Mouse (Mus musculus) erythroblast, embryonic 14.5 days (primary cell): Measurements from ENCODE around the gene Wdr59. TPM values are rescaled to one million over a fixed set of nuclear protein-coding genes. Genes with fewer than 3 reads are reported as not detected.
A peak's percentile ranks its signal among the peaks of the same experiment; 100 is the strongest.

Experiments used
- H3K27me3 ChIP-seq: 2 replicates; pipeline ENCODE4 v1.6.1; 2012; ENCODE audit warnings: inconsistent platforms; ENCODE audit not compliant: control insufficient read depth
- H3K36me3 ChIP-seq: 2 replicates; pipeline ENCODE4 v1.6.1; 2012; ENCODE audit warnings: mild to moderate bottlenecking, inconsistent platforms; ENCODE audit not compliant: control insufficient read depth
- H3K4me1 ChIP-seq: 2 replicates; pipeline ENCODE4 v1.6.1; 2012; ENCODE audit warnings: inconsistent platforms; ENCODE audit not compliant: control insufficient read depth
- H3K4me3 ChIP-seq: replicated peaks from 2 replicates; pipeline ENCODE3; 2012; ENCODE audit warnings: moderate library complexity, mild to moderate bottlenecking, inconsistent platforms
- H3K9me3 ChIP-seq: 2 replicates; pipeline ENCODE4 v1.6.1; 2012; ENCODE audit warnings: low read length, inconsistent platforms, mixed read lengths; ENCODE audit not compliant: control insufficient read depth
- GATA1 ChIP-seq: IDR thresholded peaks from 2 replicates; pipeline ENCODE4 v1.6.1; 2012; ENCODE audit warnings: low read length, inconsistent platforms, mixed read lengths
- TAL1 ChIP-seq: IDR thresholded peaks from 3 replicates; pipeline ENCODE4 v1.6.1; 2012; ENCODE audit warnings: low read length, inconsistent platforms, mixed read lengths
- polyA plus RNA-seq: library from polyadenylated mRNA; stranded (reverse); fragments of >175 nt; gene quantifications from 2 replicates; pipeline ENCODE4 v1.2.3, GENCODE M21; 2012

The Wdr59 gene
- polyA plus RNA-seq, 1 experiment = 0.08 TPM

DNA sequence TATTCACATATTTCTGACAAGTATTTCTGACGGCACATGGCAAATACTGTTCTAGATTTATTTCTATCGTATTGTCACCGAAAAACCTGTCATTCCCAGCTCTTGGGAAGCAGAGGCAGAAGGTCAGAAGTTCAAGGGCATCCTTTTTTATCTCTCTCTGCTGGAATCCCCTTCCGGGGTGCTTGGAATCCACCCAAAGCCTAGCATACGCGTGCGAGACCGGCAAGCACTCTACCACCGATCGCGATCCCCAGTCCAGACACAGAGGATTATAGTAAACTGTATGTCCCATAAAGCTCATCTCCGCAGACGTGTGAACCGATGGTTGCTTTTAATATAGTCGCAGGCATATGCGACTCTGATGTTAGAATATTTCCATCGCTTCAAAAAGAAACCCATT, 9.7 kb upstream of the Wdr59 start:
- no peaks in the 10 kb centered on the region for H3K36me3 ChIP-seq
- H3K4me1 ChIP-seq = peaks cover 7% of the 10 kb centered on the region
- no peaks in the 10 kb centered on the region for H3K9me3 ChIP-seq
- TF ChIP-seq TAL1 (no peak), GATA1 (no peak)
- H3K4me3 ChIP-seq = no peak overlapping the region
- H3K27me3 ChIP-seq = peaks cover 3% of the 10 kb centered on the region

DNA sequence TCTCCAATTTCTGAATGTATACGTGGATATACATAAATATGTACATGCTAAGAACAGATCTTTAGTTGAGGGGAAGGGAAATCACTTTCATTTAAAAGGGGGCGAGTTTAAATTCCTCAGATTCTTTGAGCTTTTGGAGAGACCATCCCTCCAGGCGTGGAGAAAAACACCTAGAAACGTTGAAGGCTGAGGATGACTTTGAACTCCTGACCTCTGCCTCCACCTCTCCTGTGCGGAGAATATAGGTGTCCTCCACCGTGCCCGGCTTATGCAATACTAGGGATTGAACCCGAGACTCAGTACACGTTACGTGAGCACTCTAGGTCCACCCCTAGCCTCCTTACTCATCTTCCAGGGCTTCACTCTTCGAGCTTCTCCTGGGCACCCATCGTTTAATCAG, 9.3 kb upstream of the Wdr59 start:
- Histone ChIP-seq H3K4me3 (no peak overlapping the region), H3K4me1 (peaks cover 3% of the 10 kb centered on the region), H3K9me3 (no peaks in the 10 kb centered on the region), H3K27me3 (no peaks in the 10 kb centered on the region; the same call in 1 of the 2 replicates), H3K36me3 (no peaks in the 10 kb centered on the region)
- TF ChIP-seq TAL1 = no peak
- TF ChIP-seq GATA1 = no peak

DNA sequence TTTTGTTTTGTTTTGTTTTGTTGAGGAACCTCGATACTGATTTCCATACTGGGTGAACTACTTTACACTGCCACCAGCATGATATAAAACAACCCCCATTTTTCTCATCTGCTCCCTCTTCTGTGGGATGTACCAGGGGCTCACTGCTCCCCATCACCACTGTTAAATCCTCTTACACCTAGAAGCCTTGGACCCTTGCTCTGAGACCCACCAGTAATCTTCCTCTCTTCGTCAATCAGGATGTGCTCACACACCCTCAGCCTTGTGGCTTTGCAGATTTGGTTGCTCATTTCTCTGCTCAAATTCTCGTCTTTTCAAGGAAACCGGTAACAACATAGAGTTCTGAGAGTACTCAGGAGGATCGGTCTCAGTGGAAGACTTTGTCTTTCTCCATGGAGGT, 6.2 kb upstream of the Wdr59 start:
- Histone ChIP-seq H3K27me3 (no peaks in the 10 kb centered on the region; the same call in 1 of the 2 replicates), H3K4me3 (no peak overlapping the region), H3K4me1 (no peaks in the 10 kb centered on the region; the same call in none of the 2 replicates), H3K36me3 (no peaks in the 10 kb centered on the region), H3K9me3 (no peaks in the 10 kb centered on the region)
- TF ChIP-seq TAL1 (no peak), GATA1 (no peak)

DNA sequence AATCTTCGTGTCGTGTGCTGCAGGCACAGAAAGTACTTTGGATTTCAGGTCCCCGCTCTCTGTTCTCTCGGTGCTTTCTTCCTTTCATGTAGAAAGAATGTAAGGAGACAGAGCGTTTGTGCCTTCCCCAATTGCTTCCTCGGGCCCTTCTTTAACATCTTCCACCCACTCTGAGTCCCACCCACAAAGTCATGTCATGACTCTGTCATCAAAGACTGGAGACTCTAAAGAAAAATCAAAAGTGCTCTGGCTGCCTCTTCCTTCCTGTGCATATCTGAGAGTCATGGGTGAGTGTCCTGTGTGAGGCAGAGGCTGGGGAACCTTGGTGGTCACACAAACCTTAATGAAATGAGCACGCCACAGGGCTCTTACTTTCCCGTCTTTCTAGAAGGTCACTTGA, 5.3 kb upstream of the Wdr59 start:
- H3K4me3 ChIP-seq = no peak overlapping the region
- no peaks in the 10 kb centered on the region for H3K36me3 ChIP-seq
- H3K4me1 ChIP-seq = peaks cover 4% of the 10 kb centered on the region
- no peaks in the 10 kb centered on the region for H3K9me3 ChIP-seq
- TF ChIP-seq TAL1 = no peak
- no peak for TF ChIP-seq GATA1
- no peaks in the 10 kb centered on the region; the same call in 1 of the 2 replicates for H3K27me3 ChIP-seq

DNA sequence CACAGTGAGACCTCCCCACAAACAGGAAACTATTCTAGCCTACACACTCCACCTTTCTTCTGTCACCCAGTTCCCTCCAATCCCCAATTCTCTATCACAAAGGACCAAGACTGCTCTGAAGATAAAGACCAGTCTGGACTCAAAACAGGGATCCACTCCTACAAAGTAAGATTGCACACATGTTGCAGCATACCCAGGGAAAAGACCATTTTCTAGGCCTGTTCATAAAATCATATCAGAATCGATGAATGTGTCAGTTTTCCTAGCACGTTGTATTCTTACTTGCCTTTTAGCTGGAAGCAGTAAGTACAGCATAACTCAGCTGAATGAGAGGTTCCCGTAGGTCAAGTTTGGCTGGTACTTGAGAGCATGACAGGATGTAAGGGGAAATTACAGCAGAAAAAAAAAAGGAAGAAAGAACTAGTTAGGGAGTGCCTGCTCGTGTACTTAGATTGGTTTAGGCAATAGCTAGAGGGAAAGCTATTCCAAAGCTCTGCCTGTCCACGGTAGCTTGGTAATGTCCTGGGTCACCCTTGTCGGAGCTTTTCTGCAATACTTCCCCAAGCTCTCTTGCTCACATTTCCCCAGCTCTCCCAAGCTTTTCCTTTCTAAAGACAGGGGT, 4.6 kb upstream of the Wdr59 start:
- no peak overlapping the region for H3K4me3 ChIP-seq
- TF ChIP-seq GATA1 (no peak), TAL1 (no peak)
- no peaks in the 10 kb centered on the region for H3K36me3 ChIP-seq
- H3K9me3 ChIP-seq = no peaks in the 10 kb centered on the region
- H3K27me3 ChIP-seq = no peaks in the 10 kb centered on the region; the same call in 1 of the 2 replicates
- peaks cover 5% of the 10 kb centered on the region for H3K4me1 ChIP-seq

DNA sequence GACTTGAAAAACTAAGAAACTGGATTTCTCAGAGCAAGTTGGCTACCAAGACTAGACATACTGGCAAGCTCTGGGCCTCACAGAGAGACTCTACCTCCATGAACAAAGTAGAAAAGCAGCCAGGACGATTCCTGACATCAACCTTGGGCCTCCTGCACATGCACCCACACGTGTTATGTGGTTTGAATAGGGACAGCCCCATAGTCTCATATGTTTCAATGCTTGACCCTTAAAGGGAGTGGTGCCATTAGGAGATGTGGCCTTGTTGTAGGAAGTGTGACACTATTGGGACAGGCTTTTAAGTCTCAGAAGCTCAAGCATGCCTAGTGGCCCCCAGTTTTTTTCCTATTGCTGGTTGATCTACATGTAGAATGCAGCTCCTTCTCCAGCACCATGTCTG, 4.4 kb downstream of the Wdr59 start:
- TF ChIP-seq TAL1 = no peak
- no peak for TF ChIP-seq GATA1
- H3K4me1 ChIP-seq = peaks cover 46% of the 10 kb centered on the region
- H3K27me3 ChIP-seq = no peaks in the 10 kb centered on the region
- H3K9me3 ChIP-seq = peaks cover 3% of the 10 kb centered on the region; the same call in 1 of the 2 replicates
- H3K4me3 ChIP-seq = no peak overlapping the region
- H3K36me3 ChIP-seq = peaks cover 12% of the 10 kb centered on the region

DNA sequence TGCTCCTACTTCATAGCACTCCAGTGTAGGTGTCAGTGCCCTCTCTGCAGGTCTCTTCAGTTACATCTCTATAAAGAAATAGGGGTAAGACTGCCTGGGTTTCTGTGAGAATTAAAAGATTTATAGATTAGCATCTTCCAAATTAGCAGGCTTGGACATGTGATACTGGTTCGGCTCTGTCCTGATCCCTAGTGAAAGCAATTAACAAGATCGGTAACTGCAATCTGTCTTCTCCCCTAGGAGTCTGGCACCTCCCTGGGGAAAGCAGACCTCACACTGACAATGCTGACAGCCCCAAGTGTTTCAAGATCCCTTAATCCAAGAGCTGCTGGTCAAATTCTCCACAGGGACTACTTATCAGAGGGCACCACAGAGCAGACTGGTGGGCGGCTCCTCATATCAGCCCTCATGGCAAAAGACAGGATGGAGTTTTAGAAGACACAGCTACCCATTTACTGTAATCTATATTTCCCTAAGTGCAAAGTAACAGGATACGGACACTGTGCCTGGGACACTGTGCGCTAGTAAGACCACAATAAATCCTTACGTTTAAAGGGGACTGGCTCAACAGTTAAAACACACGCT, 5.3 kb downstream of the Wdr59 start:
- Histone ChIP-seq H3K9me3 (peaks cover 3% of the 10 kb centered on the region; the same call in 1 of the 2 replicates), H3K4me1 (peaks cover 46% of the 10 kb centered on the region), H3K36me3 (peaks cover 12% of the 10 kb centered on the region), H3K4me3 (no peak overlapping the region), H3K27me3 (no peaks in the 10 kb centered on the region)
- no peak for TF ChIP-seq GATA1
- TF ChIP-seq TAL1 = peak; percentile 45; the same call in 2 of the 3 replicates

DNA sequence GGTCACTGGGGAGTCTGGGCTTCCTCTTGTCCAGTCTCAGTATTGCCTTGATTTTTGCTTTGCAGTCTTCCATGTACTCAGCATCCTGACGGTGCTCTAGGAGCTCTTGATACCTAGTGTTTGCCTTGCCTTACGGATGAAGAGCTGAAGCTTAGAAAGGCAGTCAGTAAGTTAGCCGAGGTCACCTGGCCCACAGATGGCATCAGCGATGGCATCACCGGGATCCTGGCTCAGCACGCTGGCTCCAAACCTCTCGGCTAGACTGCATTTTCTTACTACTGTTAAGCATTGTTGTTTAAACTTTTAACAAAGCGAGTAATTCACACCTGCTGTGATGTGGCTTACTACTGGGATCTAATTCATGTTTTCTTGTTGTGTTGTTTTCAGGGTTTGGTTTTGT, 8.4 kb downstream of the Wdr59 start:
- TF ChIP-seq TAL1 = no peak
- TF ChIP-seq GATA1 = no peak
- Histone ChIP-seq H3K9me3 (peaks cover 3% of the 10 kb centered on the region; the same call in 1 of the 2 replicates), H3K4me1 (peaks cover 63% of the 10 kb centered on the region), H3K4me3 (no peak overlapping the region), H3K27me3 (no peaks in the 10 kb centered on the region), H3K36me3 (peaks cover 9% of the 10 kb centered on the region)

DNA sequence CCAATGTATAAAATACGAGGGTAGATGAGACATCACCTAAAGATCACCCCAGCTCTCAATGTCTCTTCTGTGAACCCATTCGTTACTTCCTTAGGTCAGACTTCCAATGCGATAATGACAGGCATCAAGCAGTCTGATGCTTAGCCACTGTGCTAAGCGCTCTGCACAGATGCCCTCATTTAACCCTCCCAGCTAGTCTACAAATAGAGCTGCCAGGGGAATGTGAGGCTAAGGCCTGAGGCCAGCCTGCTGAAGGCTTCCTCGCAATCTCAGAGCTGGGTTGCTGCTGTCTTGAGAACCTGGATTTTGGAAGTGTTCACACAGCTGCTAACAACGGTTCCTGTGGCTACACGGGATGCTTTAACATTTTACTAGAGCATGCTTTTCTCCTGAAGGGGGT, 9.0 kb downstream of the Wdr59 start:
- H3K4me3 ChIP-seq = no peak overlapping the region
- peaks cover 3% of the 10 kb centered on the region; the same call in 1 of the 2 replicates for H3K9me3 ChIP-seq
- TF ChIP-seq TAL1 (no peak), GATA1 (no peak)
- no peaks in the 10 kb centered on the region for H3K27me3 ChIP-seq
- peaks cover 67% of the 10 kb centered on the region for H3K4me1 ChIP-seq
- peaks cover 9% of the 10 kb centered on the region for H3K36me3 ChIP-seq

DNA sequence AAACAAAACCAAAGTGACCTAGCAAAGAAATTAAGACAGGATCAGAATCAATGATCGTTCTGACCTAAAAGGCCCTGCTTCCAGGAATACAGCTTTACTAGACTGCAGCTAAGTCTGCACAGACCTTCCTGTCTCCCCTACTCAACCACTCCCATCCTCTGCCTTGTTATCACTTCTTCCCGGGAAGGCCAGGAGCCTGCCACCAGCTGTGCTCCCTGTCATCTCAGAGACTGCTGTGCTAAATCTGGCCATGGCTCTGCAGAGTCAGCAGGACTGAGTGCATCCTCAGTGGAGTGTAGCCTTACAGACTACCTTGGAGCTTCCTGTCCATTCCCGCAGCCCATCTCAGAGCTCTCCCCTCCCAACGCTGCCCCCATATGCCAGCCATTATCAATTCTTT, 11.5 kb downstream of the Wdr59 start:
- H3K9me3 ChIP-seq = peaks cover under 1% of the 10 kb centered on the region; the same call in 1 of the 2 replicates
- H3K36me3 ChIP-seq = peaks cover 5% of the 10 kb centered on the region
- no peaks in the 10 kb centered on the region for H3K27me3 ChIP-seq
- TF ChIP-seq TAL1 (no peak), GATA1 (no peak)
- H3K4me1 ChIP-seq = peaks cover 55% of the 10 kb centered on the region
- H3K4me3 ChIP-seq = no peak overlapping the region
